Mouse (Mus musculus) forelimb bud, embryonic 11.5 days (tissue): ENCODE results near the gene Lss.

Source experiments
- DNase-seq: peaks from one replicate; pipeline ENCODE4 v3.0.0-alpha.2; 2012; ENCODE audit warnings: low read depth, low spot score

Gene Lss

GRCm38 (mm10) chr10:76561972-76562371 is 30.6 kb downstream of the Lss start, which contains the start of gene Spatc1l:
Gene Spatc1l (plus strand): TSS chr10:76562272.
- DNase-seq, result no peak

- no peak for DNase-seq
These were observed 38.8 kb downstream of the Lss start for GRCm38 (mm10) chr10:76569996-76570685.

- no peak for DNase-seq
These were observed 39.7 kb downstream of the Lss start for GRCm38 (mm10) chr10:76571070-76571469.

GRCm38 (mm10) chr10:76572151-76572550 is 40.8 kb downstream of the Lss start:
- DNase-seq, result no peak

GRCm38 (mm10) chr10:76575374-76575773 is 44.0 kb downstream of the Lss start, which contains the start of gene Ftcd:
Gene Ftcd (plus strand): TSS chr10:76575648.
- no peak for DNase-seq

- DNase-seq, result no peak
These were observed 45.5 kb downstream of the Lss start for GRCm38 (mm10) chr10:76576920-76577319.

GRCm38 (mm10) chr10:76584138-76584537 is 52.8 kb downstream of the Lss start:
- DNase-seq, result no peak

GRCm38 (mm10) chr10:76586190-76586589 is 54.8 kb downstream of the Lss start:
- DNase-seq, result no peak

GRCm38 (mm10) chr10:76590197-76590596 is 58.8 kb downstream of the Lss start:
- DNase-seq, result peak; percentile 8

- DNase-seq, result no peak
These were observed 65.0 kb downstream of the Lss start for GRCm38 (mm10) chr10:76596338-76596737.

GRCm38 (mm10) chr10:76602690-76603089 is 71.3 kb downstream of the Lss start:
- DNase-seq, result no peak
